10 mouse cellular contexts compared by ENCODE assay signal in genomic region chr3:96081006-96081405, GRCm38 (mm10). TPM values are rescaled to one million over a fixed set of nuclear protein-coding genes. Genes with fewer than 3 reads are reported as not detected.
DNase-seq lines count a peak whose midpoint lies in the region; ATAC-seq lines count a peak whose summit lies in the region.
"Had no signal": no experiment of that assay in that cellular context is flagged by ENCODE, and none has a peak within 500 bp of the region (broad histone marks: within the 10 kb centered on the region; RNA-seq: fewer than 3 reads in every experiment).

No protein-coding gene starts in this region.

- H3K36me3 ChIP-seq in hindbrain, embryonic 10.5 days: no peaks in the 10 kb centered on the region
- no peaks in the 10 kb centered on the region for H3K36me3 ChIP-seq in hindbrain, embryonic 13.5 days
- no peaks in the 10 kb centered on the region for H3K36me3 ChIP-seq in liver, embryonic 13.5 days
- H3K36me3 ChIP-seq: embryonic facial prominence, embryonic 12.5 days; lung, embryonic 15.5 days had no signal

- no peak overlapping the region for H3K4me3 ChIP-seq in hindbrain, embryonic 10.5 days
- H3K4me3 ChIP-seq in hindbrain, embryonic 13.5 days: no peak overlapping the region
- H3K4me3 ChIP-seq in liver, embryonic 13.5 days (replicated peaks): no peak overlapping the region
- H3K4me3 ChIP-seq: embryonic facial prominence, embryonic 12.5 days; lung, embryonic 15.5 days had no signal

- no peaks in the 10 kb centered on the region for H3K27me3 ChIP-seq in hindbrain, embryonic 10.5 days (ENCODE audit: insufficient read depth, poor library complexity, severe bottlenecking)
- H3K27me3 ChIP-seq in hindbrain, embryonic 13.5 days: no peaks in the 10 kb centered on the region
- H3K27me3 ChIP-seq in liver, embryonic 13.5 days: peaks cover 5% of the 10 kb centered on the region; the same call in 1 of the 2 replicates
- H3K27me3 ChIP-seq: embryonic facial prominence, embryonic 12.5 days; lung, embryonic 15.5 days had no signal

- H3K27ac ChIP-seq in hindbrain, embryonic 10.5 days: no peak overlapping the region
- no peak overlapping the region for H3K27ac ChIP-seq in hindbrain, embryonic 13.5 days
- H3K27ac ChIP-seq in liver, embryonic 13.5 days: no peak overlapping the region
- H3K27ac ChIP-seq: embryonic facial prominence, embryonic 12.5 days; lung, embryonic 15.5 days had no signal

- peak; percentile 18 for DNase-seq in hindbrain, embryonic 10.5 days (ENCODE audit: low spot score)
- peak; percentile 64 for DNase-seq in CD4-positive, CD25-positive, alpha-beta regulatory T cell, adult 2 months (ENCODE audit: low read depth, low spot score)
- DNase-seq in brain, adult 2 months (ENCODE audit: low read depth, low spot score): peak; percentile 59
- DNase-seq in liver, embryonic 13.5 days: peak; percentile 32
- DNase-seq in left cerebral cortex, adult 9 months (ENCODE audit: low spot score in 2 of 2): no peak
- DNase-seq in frontal cortex, postnatal 10 days (ENCODE audit: low spot score in 2 of 2): no peak

- WGBS in hindbrain, embryonic 10.5 days: 59% methylated on average over 1 of the region's 1 CpGs
- WGBS in hindbrain, embryonic 13.5 days: 64% methylated on average over 1 of the region's 1 CpGs
- 65% methylated on average over 1 of the region's 1 CpGs for WGBS in liver, embryonic 13.5 days (ENCODE audit: insufficient replicate concordance)

- no peaks in the 10 kb centered on the region for H3K9me3 ChIP-seq in hindbrain, embryonic 10.5 days
- no peaks in the 10 kb centered on the region for H3K9me3 ChIP-seq in hindbrain, embryonic 13.5 days
- no peaks in the 10 kb centered on the region for H3K9me3 ChIP-seq in liver, embryonic 13.5 days (replicated peaks)
- H3K9me3 ChIP-seq: embryonic facial prominence, embryonic 12.5 days; lung, embryonic 15.5 days had no signal

- no peak for ATAC-seq in hindbrain, embryonic 13.5 days (ENCODE audit: low FRiP score)
- peak; percentile 50 for ATAC-seq in liver, embryonic 13.5 days (ENCODE audit: low read depth)
- ATAC-seq in frontal cortex, adult (ENCODE audit: low TSS enrichment): no peak

- H3K4me2 ChIP-seq in hindbrain, embryonic 13.5 days: no peak overlapping the region
- no peak overlapping the region for H3K4me2 ChIP-seq in liver, embryonic 13.5 days
- H3K4me2 ChIP-seq: embryonic facial prominence, embryonic 12.5 days; lung, embryonic 15.5 days had no signal

- H3K9ac ChIP-seq in hindbrain, embryonic 13.5 days: no peak overlapping the region
- no peak overlapping the region for H3K9ac ChIP-seq in liver, embryonic 13.5 days
- H3K9ac ChIP-seq: embryonic facial prominence, embryonic 12.5 days; lung, embryonic 15.5 days had no signal

- 0 out of 2 replicates have a peak, but pooled peaks cover 3% of the 10 kb centered on the region for H3K4me1 ChIP-seq in hindbrain, embryonic 10.5 days (replicated peaks)
- no peaks in the 10 kb centered on the region for H3K4me1 ChIP-seq in hindbrain, embryonic 13.5 days (replicated peaks)
- H3K4me1 ChIP-seq in liver, embryonic 13.5 days (replicated peaks): peaks cover 18% of the 10 kb centered on the region
- H3K4me1 ChIP-seq: embryonic facial prominence, embryonic 12.5 days; lung, embryonic 15.5 days had no signal

RNA-seq across cellular contexts. Expression of gene Vps45, which starts 22.7 kb away (rescaled TPM):
- polyA plus RNA-seq in hindbrain, embryonic 10.5 days (2016; fragmentation: Nextera tagmentation; extraction: Ambion mirVana): 30.4 and 32.4 TPM in 2 replicates
- polyA plus RNA-seq in hindbrain, embryonic 13.5 days (2015; fragmentation: Nextera tagmentation; extraction: Ambion mirVana): 62.9 and 64.0 TPM in 2 replicates
- 17.3 and 17.7 TPM in 2 replicates for polyA plus RNA-seq in liver, embryonic 13.5 days (2015; fragmentation: Nextera tagmentation; extraction: Ambion mirVana)

RNA-seq across cellular contexts. Expression of gene Otud7b, which starts 23.3 kb away (rescaled TPM):
- polyA plus RNA-seq in hindbrain, embryonic 10.5 days (2016; fragmentation: Nextera tagmentation; extraction: Ambion mirVana): 12.8 and 19.2 TPM in 2 replicates
- 11.0 and 13.6 TPM in 2 replicates for polyA plus RNA-seq in hindbrain, embryonic 13.5 days (2015; fragmentation: Nextera tagmentation; extraction: Ambion mirVana)
- polyA plus RNA-seq in liver, embryonic 13.5 days (2015; fragmentation: Nextera tagmentation; extraction: Ambion mirVana): 11.3 and 11.4 TPM in 2 replicates

Comparison
In these comparisons a context has a peak if more than half of its experiments do, and no peak if none do; other contexts are left out.
1. DNase-seq: peak in hindbrain, embryonic 10.5 days (single experiment), CD4-positive, CD25-positive, alpha-beta regulatory T cell, adult 2 months (single experiment), brain, adult 2 months (single experiment) and liver, embryonic 13.5 days (single experiment); none in left cerebral cortex, adult 9 months (0 of 2) and frontal cortex, postnatal 10 days (0 of 2).